Comparison of ENCODE assay signal across 11 mouse cellular contexts in genomic region chr4:117360713-117361557, GRCm38 (mm10).
A peak's percentile ranks its signal among the peaks of the same experiment; 100 is the strongest.
DNase-seq lines count a peak whose midpoint lies in the region; ATAC-seq and TF ChIP-seq lines count a peak whose summit lies in the region.
"Had no signal": no experiment of that assay in that cellular context is flagged by ENCODE, and none has a peak within 500 bp of the region (broad histone marks: within the 10 kb centered on the region; RNA-seq: fewer than 3 reads in every experiment).

No protein-coding gene starts in this region.

- no peak for TF ChIP-seq CTCF in E14TG2a.4 (conservative IDR thresholded peaks at IDR 0.05; ENCODE audit: low read length)

- no peak overlapping the region for H3K27ac ChIP-seq in heart, embryonic 10.5 days
- no peak overlapping the region for H3K27ac ChIP-seq in hindbrain, embryonic 16.5 days (ENCODE audit: low read depth, low read length)
- H3K27ac ChIP-seq in liver, embryonic 12.5 days, result no peak overlapping the region
- H3K27ac ChIP-seq: left cerebral cortex, adult 2 months had no signal

- no peaks in the 10 kb centered on the region for H3K9me3 ChIP-seq in heart, embryonic 10.5 days
- H3K9me3 ChIP-seq in E14TG2a.4 (ENCODE audit: low read length), result peaks cover 4% of the 10 kb centered on the region; the same call in 1 of the 2 replicates
- no peaks in the 10 kb centered on the region for H3K9me3 ChIP-seq in hindbrain, embryonic 16.5 days (ENCODE audit: control insufficient read depth, low read length)
- H3K9me3 ChIP-seq in liver, embryonic 12.5 days (replicated peaks), result no peaks in the 10 kb centered on the region

- peaks cover 84% of the 10 kb centered on the region for H3K27me3 ChIP-seq in heart, embryonic 10.5 days (ENCODE audit: insufficient read depth, poor library complexity, severe bottlenecking)
- no peaks in the 10 kb centered on the region for H3K27me3 ChIP-seq in E14TG2a.4 (ENCODE audit: insufficient read depth, low read length)
- peaks cover 28% of the 10 kb centered on the region for H3K27me3 ChIP-seq in hindbrain, embryonic 16.5 days (replicated peaks; ENCODE audit: control insufficient read depth, insufficient read depth, low read length)
- H3K27me3 ChIP-seq in liver, embryonic 12.5 days (replicated peaks), result peaks cover 22% of the 10 kb centered on the region; the same call in 1 of the 2 replicates

- H3K9ac ChIP-seq in hindbrain, embryonic 16.5 days (ENCODE audit: low read depth, low read length), result no peak overlapping the region
- no peak overlapping the region for H3K9ac ChIP-seq in liver, embryonic 12.5 days

- ATAC-seq in hindbrain, embryonic 16.5 days, result peak; percentile 69; the same call in 1 of the 2 replicates
- ATAC-seq in liver, embryonic 12.5 days, result no peak

- H3K4me3 ChIP-seq in heart, embryonic 10.5 days, result no peak overlapping the region
- peak overlapping the region; percentile 30; the same call in 1 of the 2 replicates for H3K4me3 ChIP-seq in E14TG2a.4 (replicated peaks; ENCODE audit: low read length)
- no peak overlapping the region for H3K4me3 ChIP-seq in hindbrain, embryonic 16.5 days (ENCODE audit: low read length)
- no peak overlapping the region for H3K4me3 ChIP-seq in liver, embryonic 12.5 days
- H3K4me3 ChIP-seq: left cerebral cortex, adult 2 months had no signal

- no peak overlapping the region for H3K4me2 ChIP-seq in hindbrain, embryonic 16.5 days (ENCODE audit: low read length)
- H3K4me2 ChIP-seq in liver, embryonic 12.5 days, result no peak overlapping the region

- peak; percentile 88 for DNase-seq in heart, adult 11 months
- no peak for DNase-seq in heart, embryonic 10.5 days (ENCODE audit: low spot score)
- peak; percentile 21 for DNase-seq in adipocyte (ENCODE audit: low spot score)
- DNase-seq in urinary bladder, adult 18-20 months (ENCODE audit: low spot score in 2 of 2), result no peak
- DNase-seq in spleen, postnatal 10 days (ENCODE audit: low spot score in 2 of 2), result no peak
- DNase-seq: heart, postnatal 14 days; spleen, adult 18-20 months had no signal

- H3K4me1 ChIP-seq in heart, embryonic 10.5 days, result peaks cover 27% of the 10 kb centered on the region
- peaks cover 98% of the 10 kb centered on the region for H3K4me1 ChIP-seq in E14TG2a.4 (replicated peaks; ENCODE audit: low read depth, low read length)
- H3K4me1 ChIP-seq in hindbrain, embryonic 16.5 days (ENCODE audit: control insufficient read depth, insufficient read depth, low read depth, low read length), result peaks cover 8% of the 10 kb centered on the region
- no peaks in the 10 kb centered on the region for H3K4me1 ChIP-seq in liver, embryonic 12.5 days

- H3K36me3 ChIP-seq in heart, embryonic 10.5 days, result no peaks in the 10 kb centered on the region
- no peaks in the 10 kb centered on the region for H3K36me3 ChIP-seq in E14TG2a.4 (ENCODE audit: insufficient read depth, low read length)
- H3K36me3 ChIP-seq in hindbrain, embryonic 16.5 days (ENCODE audit: control insufficient read depth, insufficient read depth, low read length), result no peaks in the 10 kb centered on the region
- no peaks in the 10 kb centered on the region for H3K36me3 ChIP-seq in liver, embryonic 12.5 days

- WGBS in heart, embryonic 10.5 days, result 68% methylated on average over 16 of the region's 16 CpGs
- 27% methylated on average over 16 of the region's 16 CpGs for whole genome bisulfite sequencing in hindbrain, embryonic 16.5 days
- WGBS in liver, embryonic 12.5 days (ENCODE audit: insufficient replicate concordance), result 70% methylated on average over 16 of the region's 16 CpGs

Comparison
In these comparisons a context has a peak if more than half of its experiments do, and no peak if none do; other contexts are left out.
1. DNase-seq: peak in heart, adult 11 months (single experiment) and adipocyte (single experiment); none in heart, embryonic 10.5 days (single experiment), urinary bladder, adult 18-20 months (0 of 2) and spleen, postnatal 10 days (0 of 2).